Mouse (Mus musculus) embryonic fibroblast, embryonic 13.5 days (primary cell): ENCODE results near the gene Zfp106.

Source experiments
- CTCF ChIP-seq: IDR thresholded peaks from 2 replicates; pipeline ENCODE4 v1.5.1; 2011; ENCODE audit warnings: mild to moderate bottlenecking, control low read depth, low read length, moderate library complexity, borderline replicate concordance; ENCODE audit not compliant: insufficient read depth
- POLR2A ChIP-seq: IDR thresholded peaks from 2 replicates; pipeline ENCODE4 v1.6.1; 2011; ENCODE audit warnings: low read depth, mild to moderate bottlenecking, control low read depth, low read length, moderate library complexity

- no peak for TF ChIP-seq CTCF
- TF ChIP-seq POLR2A: no peak
Measured at GRCm38 (mm10) chr2:120539333-120539732, 24.3 kb downstream of the Zfp106 start.
